Mouse (Mus musculus) lung, adult 2 months (tissue): ENCODE results near the gene Hamp.

Experiments
- CTCF ChIP-seq: fragments of 200-500 bp; IDR thresholded peaks from 2 replicates; pipeline ENCODE4 v1.5.1; 2011; ENCODE audit warnings: mild to moderate bottlenecking, low read length, control low read depth; ENCODE audit not compliant: insufficient read depth
- POLR2A ChIP-seq: fragments of 200-500 bp; IDR thresholded peaks from 2 replicates; pipeline ENCODE4 v1.6.1; 2011; ENCODE audit warnings: low read depth, mild to moderate bottlenecking, control low read depth, low read length, borderline replicate concordance; ENCODE audit errors: extremely low read depth

GRCm38 (mm10) chr7:30909773-30910172 is 34.1 kb downstream of the Hamp start:
- no peak for TF ChIP-seq CTCF
- no peak for TF ChIP-seq POLR2A
